Mouse (Mus musculus) liver, embryonic 15.5 days (tissue): ENCODE data around the gene Dhx32. TPM values are rescaled to one million over a fixed set of nuclear protein-coding genes. Genes with fewer than 3 reads are reported as not detected.

Experiments used
- ATAC-seq: fragments of 200-750 bp; cut with Nextera tagmentation; 2 replicates; pipeline ENCODE4 v1.8.0; 2017; ENCODE audit warnings: moderate number of reproducible peaks, mild to moderate bottlenecking, moderate library complexity; ENCODE audit not compliant: insufficient read depth
- H3K27ac ChIP-seq: fragments of 300-500 bp; sonication (generic); replicated peaks from 2 replicates; pipeline ENCODE4 v1.5.1; 2015; ENCODE audit warnings: mild to moderate bottlenecking, inconsistent platforms
- H3K27me3 ChIP-seq: fragments of 300-500 bp; sonication (generic); 2 replicates; pipeline ENCODE4 v1.6.1; 2015; ENCODE audit warnings: mild to moderate bottlenecking, inconsistent platforms
- H3K36me3 ChIP-seq: fragments of 300-500 bp; sonication (generic); replicated peaks from 2 replicates; pipeline ENCODE4 v1.6.1; 2015; ENCODE audit warnings: moderate library complexity, mild to moderate bottlenecking, inconsistent platforms
- H3K4me1 ChIP-seq: fragments of 300-500 bp; sonication (generic); replicated peaks from 2 replicates; pipeline ENCODE4 v1.6.1; 2015; ENCODE audit warnings: inconsistent platforms
- H3K4me2 ChIP-seq: fragments of 300-500 bp; sonication (generic); 2 replicates; pipeline ENCODE4 v1.6.1; 2015; ENCODE audit warnings: moderate library complexity, mild to moderate bottlenecking, inconsistent platforms
- H3K4me3 ChIP-seq: fragments of 300-500 bp; sonication (generic); replicated peaks from 2 replicates; pipeline ENCODE4 v1.5.1; 2015; ENCODE audit warnings: mild to moderate bottlenecking, inconsistent platforms
- H3K9ac ChIP-seq: fragments of 300-500 bp; sonication (generic); 2 replicates; pipeline ENCODE4 v1.6.1; 2015; ENCODE audit warnings: moderate library complexity, mild to moderate bottlenecking, inconsistent platforms
- H3K9me3 ChIP-seq: fragments of 300-500 bp; sonication (generic); replicated peaks from 2 replicates; pipeline ENCODE4 v1.6.1; 2016; ENCODE audit warnings: inconsistent platforms
- WGBS: fragments of 180-500 bp; shearing (Covaris S2); methylation state at CpG from one replicate; pipeline ENCODE4 v1.1.7; 2015; ENCODE audit warnings: mixed read lengths; ENCODE audit not compliant: insufficient replicate concordance; 5-methylcytosine and 5-hydroxymethylcytosine counted together
- polyA plus RNA-seq: library from polyadenylated mRNA; unstranded; fragments of >200 nt; fragmentation: Nextera tagmentation; extraction: Ambion mirVana; gene quantifications from 2 replicates; pipeline ENCODE4 v1.2.1, GENCODE M21; 2015

Gene Dhx32
- polyA plus RNA-seq, 1 experiment from 2014 or later = 10.7 TPM

GRCm38 (mm10) chr7:133684701-133685100 lies 97.8 kb downstream of the Dhx32 start:
- H3K27me3 ChIP-seq = no peaks in the 10 kb centered on the region
- H3K4me1 ChIP-seq = no peaks in the 10 kb centered on the region
- H3K9me3 ChIP-seq = no peaks in the 10 kb centered on the region
- H3K36me3 ChIP-seq = peaks cover 60% of the 10 kb centered on the region
- 0 out of 2 replicates have a peak, but pooled peaks have one; percentile 6 for ATAC-seq
- H3K4me3 ChIP-seq = no peak overlapping the region
- H3K27ac ChIP-seq = no peak overlapping the region
- H3K4me2 ChIP-seq = no peak overlapping the region
- no peak overlapping the region for H3K9ac ChIP-seq
- WGBS = 77% methylated on average over 6 of the region's 6 CpGs

- ATAC-seq = no peak
- H3K36me3 ChIP-seq = peaks cover 54% of the 10 kb centered on the region
Observed at GRCm38 (mm10) chr7:133684110-133684509, 98.4 kb downstream of the Dhx32 start.

GRCm38 (mm10) chr7:133683626-133684025 lies 98.9 kb downstream of the Dhx32 start:
- 77% methylated on average over 5 of the region's 5 CpGs for WGBS
- H3K4me3 ChIP-seq = no peak overlapping the region
- no peak overlapping the region for H3K27ac ChIP-seq
- no peaks in the 10 kb centered on the region for H3K9me3 ChIP-seq
- no peak overlapping the region for H3K9ac ChIP-seq
- ATAC-seq = no peak
- no peaks in the 10 kb centered on the region for H3K4me1 ChIP-seq
- H3K4me2 ChIP-seq = no peak overlapping the region
- H3K36me3 ChIP-seq = peaks cover 49% of the 10 kb centered on the region
- H3K27me3 ChIP-seq = no peaks in the 10 kb centered on the region

More at GRCm38 (mm10) chr7:133684110-133684509, 98.4 kb downstream of the Dhx32 start:
- no peak overlapping the region for H3K9ac ChIP-seq
- no peak overlapping the region for H3K4me2 ChIP-seq
- WGBS = 70% methylated on average over 5 of the region's 5 CpGs
- no peaks in the 10 kb centered on the region for H3K4me1 ChIP-seq
- no peak overlapping the region for H3K27ac ChIP-seq
- no peaks in the 10 kb centered on the region for H3K9me3 ChIP-seq
- no peaks in the 10 kb centered on the region for H3K27me3 ChIP-seq
- H3K4me3 ChIP-seq = no peak overlapping the region

GRCm38 (mm10) chr7:133679961-133680360 lies 102.6 kb downstream of the Dhx32 start, which contains the start of gene Mmp21:
TSS of gene Mmp21 (minus strand) at chr7:133680061.
- WGBS = 83% methylated on average over 3 of the region's 3 CpGs
- Histone ChIP-seq H3K4me2 (no peak within 1 kb of the TSS), H3K9ac (no peak within 1 kb of the TSS), H3K9me3 (no peaks in the 10 kb centered on the region), H3K4me1 (no peaks in the 10 kb centered on the region), H3K27ac (no peak within 1 kb of the TSS), H3K4me3 (no peak within 1 kb of the TSS), H3K36me3 (peaks cover 12% of the 10 kb centered on the region), H3K27me3 (no peaks in the 10 kb centered on the region)
- ATAC-seq = no peak

GRCm38 (mm10) chr7:133679439-133679838 lies 103.1 kb downstream of the Dhx32 start:
- no peak for ATAC-seq
- no peak overlapping the region for H3K4me3 ChIP-seq
- H3K9ac ChIP-seq = no peak overlapping the region
- no peaks in the 10 kb centered on the region for H3K4me1 ChIP-seq
- 63% methylated on average over 4 of the region's 4 CpGs for WGBS
- H3K9me3 ChIP-seq = no peaks in the 10 kb centered on the region
- H3K36me3 ChIP-seq = peaks cover 12% of the 10 kb centered on the region
- H3K27me3 ChIP-seq = no peaks in the 10 kb centered on the region
- no peak overlapping the region for H3K27ac ChIP-seq
- no peak overlapping the region for H3K4me2 ChIP-seq

GRCm38 (mm10) chr7:133678716-133679115 lies 103.8 kb downstream of the Dhx32 start:
- Histone ChIP-seq H3K4me3 (no peak overlapping the region), H3K4me1 (no peaks in the 10 kb centered on the region), H3K9ac (no peak overlapping the region), H3K27ac (no peak overlapping the region), H3K4me2 (no peak overlapping the region), H3K36me3 (peaks cover 10% of the 10 kb centered on the region; the same call in 1 of the 2 replicates), H3K9me3 (no peaks in the 10 kb centered on the region), H3K27me3 (no peaks in the 10 kb centered on the region)
- 80% methylated on average over 8 of the region's 8 CpGs for WGBS
- ATAC-seq = no peak

GRCm38 (mm10) chr7:133676002-133676401 lies 106.5 kb downstream of the Dhx32 start:
- 64% methylated on average over 9 of the region's 9 CpGs for WGBS
- H3K4me2 ChIP-seq = no peak overlapping the region
- no peaks in the 10 kb centered on the region for H3K27me3 ChIP-seq
- no peak for ATAC-seq
- no peaks in the 10 kb centered on the region for H3K4me1 ChIP-seq
- no peak overlapping the region for H3K9ac ChIP-seq
- no peak overlapping the region for H3K4me3 ChIP-seq
- peaks cover 34% of the 10 kb centered on the region for H3K36me3 ChIP-seq
- H3K27ac ChIP-seq = no peak overlapping the region
- no peaks in the 10 kb centered on the region for H3K9me3 ChIP-seq

Other genes starting within 250 kb of the Dhx32 start
- not detected in 2 replicates for gene Tex36, start 180.6 kb downstream of the Dhx32 start, polyA plus RNA-seq
- 8.3 and 11.4 TPM in 2 replicates for gene Edrf1, start 145.2 kb downstream of the Dhx32 start, polyA plus RNA-seq
- not detected in 2 replicates for gene Mmp21, start 102.7 kb downstream of the Dhx32 start, polyA plus RNA-seq
- gene Bccip, start 73.4 kb downstream of the Dhx32 start, polyA plus RNA-seq = 72.0 and 74.4 TPM in 2 replicates
- gene Uros, start 72.7 kb downstream of the Dhx32 start, polyA plus RNA-seq = 175 and 179 TPM in 2 replicates
- not detected in 2 replicates for gene Fank1, start 5.9 kb downstream of the Dhx32 start, polyA plus RNA-seq